Mouse (Mus musculus) heart, embryonic 10.5 days (tissue): ENCODE results near the gene Bbip1. TPM values are rescaled to one million over a fixed set of nuclear protein-coding genes. Genes with fewer than 3 reads are reported as not detected.
"Not testable (repeated sequence)": the region's sequence is repeated elsewhere in the genome, so short reads cannot be mapped to it uniquely, and the experiment has no call there.

Source experiments
- DNase-seq: peaks from one replicate; pipeline ENCODE4 v3.0.0-alpha.2; 2017; ENCODE audit warnings: low spot score
- H3K27ac ChIP-seq: fragments of 300-500 bp; sonication (generic); 2 replicates; pipeline ENCODE4 v1.5.1; 2016; ENCODE audit warnings: mild to moderate bottlenecking
- H3K27me3 ChIP-seq: fragments of 300-500 bp; sonication (generic); 2 replicates; pipeline ENCODE4 v1.6.1; 2016; ENCODE audit warnings: mild to moderate bottlenecking; ENCODE audit not compliant: poor library complexity, insufficient read depth, severe bottlenecking
- H3K36me3 ChIP-seq: fragments of 300-500 bp; sonication (generic); 2 replicates; pipeline ENCODE4 v1.6.1; 2016; ENCODE audit warnings: mild to moderate bottlenecking, moderate library complexity
- H3K4me1 ChIP-seq: fragments of 300-500 bp; sonication (generic); 2 replicates; pipeline ENCODE4 v1.6.1; 2016; ENCODE audit warnings: mild to moderate bottlenecking
- H3K4me3 ChIP-seq: fragments of 300-500 bp; sonication (generic); 2 replicates; pipeline ENCODE4 v1.5.1; 2016; ENCODE audit warnings: mild to moderate bottlenecking, moderate library complexity
- H3K9me3 ChIP-seq: fragments of 300-500 bp; sonication (generic); 2 replicates; pipeline ENCODE4 v1.6.1; 2016; ENCODE audit warnings: mild to moderate bottlenecking, moderate library complexity
- WGBS: fragments of 180-500 bp; shearing (Covaris S2); methylation state at CpG from one replicate; pipeline ENCODE4 v1.1.7; 2016; 5-methylcytosine and 5-hydroxymethylcytosine counted together
- polyA plus RNA-seq: library from polyadenylated mRNA; unstranded; fragments of >200 nt; fragmentation: Nextera tagmentation; extraction: Ambion mirVana; gene quantifications from 2 replicates; pipeline ENCODE4 v1.2.1, GENCODE M21; 2016

Gene Bbip1
- polyA plus RNA-seq, 1 experiment from 2014 or later: 63.5 TPM

- Histone ChIP-seq H3K36me3 (0 out of 2 replicates have a peak, but pooled peaks cover 3% of the 10 kb centered on the region), H3K4me3 (no peak overlapping the region), H3K9me3 (no peaks in the 10 kb centered on the region), H3K27ac (no peak overlapping the region), H3K27me3 (no peaks in the 10 kb centered on the region), H3K4me1 (no peaks in the 10 kb centered on the region)
- WGBS: 89% methylated on average over 2 of the region's 2 CpGs
- DNase-seq: no peak
Observed at GRCm38 (mm10) chr19:53957513-53957912, 13.1 kb upstream of the Bbip1 start.

DNA sequence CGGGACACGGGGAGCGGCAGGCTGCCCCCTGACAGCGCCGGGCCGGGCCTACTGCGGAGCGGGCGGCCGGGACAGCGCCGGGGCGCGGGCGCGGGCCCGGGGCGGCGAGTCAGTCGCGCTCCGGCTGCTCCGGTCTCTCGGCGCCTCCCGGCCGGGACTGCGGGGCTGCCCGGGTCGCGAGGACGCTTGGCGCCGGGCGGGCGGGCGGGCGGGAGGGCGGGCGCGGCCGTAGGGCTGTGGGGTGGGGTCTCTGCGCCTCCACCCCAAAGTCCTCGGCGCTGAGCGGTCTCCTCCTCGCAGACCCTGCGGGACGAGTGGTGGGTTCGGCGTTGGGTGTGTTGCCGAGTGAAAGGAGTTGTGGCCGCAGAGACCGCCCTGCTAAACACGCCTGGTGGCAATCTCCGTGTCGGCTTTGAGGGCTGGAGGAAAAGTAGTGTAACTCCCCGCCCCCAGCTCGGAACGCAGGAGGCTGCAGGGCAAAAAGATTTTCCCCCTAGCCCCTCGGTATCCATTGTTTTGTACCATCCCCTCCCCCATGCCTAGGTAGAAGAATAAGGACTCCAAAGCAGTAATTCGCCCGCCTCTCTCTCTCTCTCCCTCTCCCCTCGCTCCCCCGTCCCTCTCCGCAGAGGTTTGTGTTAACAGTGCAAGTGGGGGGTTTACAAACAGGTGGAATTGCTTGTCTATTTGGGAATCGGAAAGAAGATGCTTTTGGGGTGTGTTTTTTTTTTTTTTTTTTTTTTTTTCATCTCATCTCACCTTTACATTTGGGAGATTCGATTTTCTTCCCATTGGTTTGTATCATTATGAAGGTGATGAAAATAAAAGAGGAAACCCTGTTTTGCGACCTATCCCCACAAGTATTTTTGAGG is 980 bp upstream of the Bbip1 start:
- Histone ChIP-seq H3K27me3 (no peaks in the 10 kb centered on the region), H3K4me1 (peaks cover 10% of the 10 kb centered on the region; the same call in 1 of the 2 replicates), H3K9me3 (no peaks in the 10 kb centered on the region), H3K36me3 (no peaks in the 10 kb centered on the region), H3K27ac (peak overlapping the region; percentile 98), H3K4me3 (peak overlapping the region; percentile 96)
- DNase-seq: peak; percentile 90
- WGBS: 1% methylated on average over 54 of the region's 69 CpGs

GRCm38 (mm10) chr19:53944786-53945169 is 351 bp upstream of the Bbip1 start:
- H3K27ac ChIP-seq: peak overlapping the region; percentile 98
- H3K4me3 ChIP-seq: peak overlapping the region; percentile 96
- DNase-seq: no peak
- H3K27me3 ChIP-seq: no peaks in the 10 kb centered on the region
- no peaks in the 10 kb centered on the region for H3K36me3 ChIP-seq
- no peaks in the 10 kb centered on the region for H3K9me3 ChIP-seq
- WGBS: 1% methylated on average over 35 of the region's 47 CpGs
- peaks cover 10% of the 10 kb centered on the region; the same call in 1 of the 2 replicates for H3K4me1 ChIP-seq

DNA sequence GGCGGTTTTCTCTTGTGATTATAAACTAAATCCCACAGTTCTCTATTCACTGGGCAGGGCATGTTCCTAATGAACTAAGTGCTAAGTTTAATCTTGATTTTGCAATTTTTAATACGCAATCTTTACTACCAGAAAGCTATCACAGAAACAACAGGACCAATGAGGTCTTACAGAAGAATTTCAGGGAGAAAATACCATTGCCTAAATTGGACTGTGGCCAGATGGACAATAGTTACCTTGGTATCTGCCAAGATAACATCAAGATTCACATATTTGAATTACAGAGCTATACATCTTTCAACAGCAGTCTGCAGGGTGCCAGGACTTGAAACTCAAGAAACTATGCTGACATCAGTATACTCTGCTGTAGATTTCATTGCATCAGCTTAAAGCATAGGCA is 2.1 kb downstream of the Bbip1 start:
- Histone ChIP-seq H3K4me1 (peaks cover 8% of the 10 kb centered on the region; the same call in 1 of the 2 replicates), H3K9me3 (no peaks in the 10 kb centered on the region), H3K27ac (0 out of 2 replicates have a peak overlapping the region, but pooled peaks have one; percentile 13), H3K4me3 (no peak overlapping the region), H3K36me3 (peaks cover 11% of the 10 kb centered on the region; the same call in 1 of the 2 replicates), H3K27me3 (no peaks in the 10 kb centered on the region)
- 92% methylated on average over 2 of the region's 2 CpGs for WGBS
- DNase-seq: no peak

DNA sequence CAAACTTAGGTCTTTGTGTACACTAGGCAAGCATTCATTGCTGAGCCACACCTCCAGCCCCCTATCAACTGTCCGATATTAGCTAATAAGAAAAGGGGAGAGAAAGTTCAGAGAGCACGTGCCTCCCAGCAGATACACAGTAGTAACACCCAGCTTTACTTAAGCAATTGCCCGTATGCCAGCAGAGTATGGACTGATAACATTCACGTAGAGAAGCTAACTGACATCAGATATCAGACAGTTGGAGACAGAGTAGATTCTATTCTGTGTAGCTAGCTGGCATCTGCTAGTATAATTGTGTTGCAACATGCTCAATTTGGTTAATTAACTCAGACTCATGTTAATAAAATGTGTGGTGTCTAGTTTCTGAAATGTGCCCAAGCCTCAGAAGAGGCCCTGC is 3.3 kb downstream of the Bbip1 start:
- 79% methylated on average over 4 of the region's 4 CpGs for WGBS
- DNase-seq: no peak
- Histone ChIP-seq H3K4me3 (no peak overlapping the region), H3K27me3 (no peaks in the 10 kb centered on the region), H3K27ac (no peak overlapping the region), H3K4me1 (peaks cover 5% of the 10 kb centered on the region; the same call in 1 of the 2 replicates), H3K36me3 (peaks cover 11% of the 10 kb centered on the region; the same call in 1 of the 2 replicates), H3K9me3 (no peaks in the 10 kb centered on the region)

- H3K4me1 ChIP-seq: peaks cover 5% of the 10 kb centered on the region; the same call in 1 of the 2 replicates
- no peak overlapping the region for H3K4me3 ChIP-seq
- H3K27ac ChIP-seq: no peak overlapping the region
- H3K36me3 ChIP-seq: peaks cover 15% of the 10 kb centered on the region; the same call in 1 of the 2 replicates
- no peak for DNase-seq
- H3K27me3 ChIP-seq: no peaks in the 10 kb centered on the region
- H3K9me3 ChIP-seq: no peaks in the 10 kb centered on the region
- 51% methylated on average over 4 of the region's 4 CpGs for WGBS
Observed at GRCm38 (mm10) chr19:53939467-53939866, 5.0 kb downstream of the Bbip1 start.

- no peaks in the 10 kb centered on the region for H3K9me3 ChIP-seq
- no peak overlapping the region for H3K4me3 ChIP-seq
- no peak for DNase-seq
- peaks cover 42% of the 10 kb centered on the region for H3K36me3 ChIP-seq
- no peaks in the 10 kb centered on the region for H3K27me3 ChIP-seq
- H3K4me1 ChIP-seq: no peaks in the 10 kb centered on the region
- no peak overlapping the region for H3K27ac ChIP-seq
Observed at GRCm38 (mm10) chr19:53934046-53934445, 10.4 kb downstream of the Bbip1 start.

GRCm38 (mm10) chr19:53933050-53933449 is 11.4 kb downstream of the Bbip1 start:
- Histone ChIP-seq H3K4me3 (no peak overlapping the region), H3K27ac (no peak overlapping the region), H3K9me3 (no peaks in the 10 kb centered on the region), H3K36me3 (peaks cover 38% of the 10 kb centered on the region), H3K27me3 (no peaks in the 10 kb centered on the region), H3K4me1 (no peaks in the 10 kb centered on the region)
- no peak for DNase-seq

DNA sequence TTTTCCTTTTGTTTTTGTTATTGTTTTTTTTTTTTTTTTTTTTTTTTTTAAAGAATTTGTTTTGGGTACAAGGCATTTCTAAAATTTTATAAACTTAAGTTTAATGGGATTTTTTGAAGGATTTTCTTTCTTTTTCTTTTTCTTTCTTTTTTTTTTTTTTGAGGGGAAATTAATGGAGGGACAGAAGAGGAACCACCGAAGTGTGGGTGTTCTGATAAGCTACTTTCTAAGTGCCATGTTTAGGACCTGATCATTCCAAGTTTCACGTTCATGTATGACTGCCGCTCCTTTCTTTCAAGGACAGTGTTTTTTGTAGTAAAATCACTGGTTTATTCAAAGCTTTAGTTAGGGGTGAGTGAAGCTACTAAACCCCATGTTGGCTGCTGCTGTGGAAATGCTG is 15.2 kb downstream of the Bbip1 start:
- H3K36me3 ChIP-seq: peaks cover 36% of the 10 kb centered on the region
- WGBS: 89% methylated on average over 3 of the region's 3 CpGs
- no peak overlapping the region for H3K27ac ChIP-seq
- H3K4me1 ChIP-seq: no peaks in the 10 kb centered on the region
- DNase-seq: no peak
- no peak overlapping the region for H3K4me3 ChIP-seq
- H3K27me3 ChIP-seq: no peaks in the 10 kb centered on the region
- no peaks in the 10 kb centered on the region for H3K9me3 ChIP-seq

DNA sequence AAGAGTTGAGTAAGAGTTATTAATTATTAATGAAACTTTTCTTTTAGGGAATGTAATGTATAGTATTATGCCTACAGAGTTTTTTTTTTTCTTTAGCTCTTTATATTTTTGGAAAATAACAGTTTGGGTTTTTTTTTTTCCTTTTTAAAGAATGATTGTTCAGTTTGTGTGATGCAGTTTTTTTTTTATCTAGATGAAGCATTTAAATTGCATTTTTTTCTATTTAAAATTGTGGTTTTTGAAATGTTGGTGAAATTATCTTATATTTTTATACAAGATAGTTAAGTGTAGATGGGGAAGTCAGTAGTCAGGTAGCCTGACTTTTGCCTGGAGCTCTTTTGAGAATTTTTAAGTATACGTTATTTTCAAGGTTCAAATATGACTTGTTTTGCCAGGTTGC is 17.7 kb downstream of the Bbip1 start:
- peaks cover 47% of the 10 kb centered on the region for H3K36me3 ChIP-seq
- H3K27me3 ChIP-seq: no peaks in the 10 kb centered on the region
- H3K27ac ChIP-seq: no peak overlapping the region
- DNase-seq: no peak
- H3K4me3 ChIP-seq: no peak overlapping the region
- H3K9me3 ChIP-seq: no peaks in the 10 kb centered on the region
- no peaks in the 10 kb centered on the region for H3K4me1 ChIP-seq
- WGBS: 84% methylated on average over 1 of the region's 1 CpGs

DNA sequence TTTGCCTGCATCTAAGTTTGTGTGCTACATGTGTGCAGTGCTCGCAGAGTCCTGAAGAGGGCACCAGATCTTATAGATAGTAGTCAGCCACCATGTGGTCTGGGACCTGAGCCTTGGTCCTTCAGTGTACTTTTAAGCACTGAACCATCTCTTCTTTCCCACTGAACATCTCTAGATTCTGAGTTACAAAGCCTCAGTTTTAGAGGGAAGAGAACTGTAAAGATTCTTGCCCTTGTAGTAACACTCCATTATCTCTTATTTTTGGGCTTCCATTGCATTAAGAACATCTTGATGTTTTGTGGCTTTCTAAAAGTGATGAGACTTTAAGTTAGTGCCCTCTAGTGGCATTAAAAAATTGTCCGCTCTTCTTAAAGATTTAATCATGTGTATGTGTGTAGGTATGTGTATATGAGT is 19.1 kb downstream of the Bbip1 start:
- Histone ChIP-seq H3K4me1 (no peaks in the 10 kb centered on the region), H3K27me3 (no peaks in the 10 kb centered on the region), H3K4me3 (no peak overlapping the region), H3K9me3 (no peaks in the 10 kb centered on the region), H3K27ac (no peak overlapping the region), H3K36me3 (peaks cover 46% of the 10 kb centered on the region)
- DNase-seq: no peak
- WGBS: 86% methylated on average over 2 of the region's 2 CpGs

DNA sequence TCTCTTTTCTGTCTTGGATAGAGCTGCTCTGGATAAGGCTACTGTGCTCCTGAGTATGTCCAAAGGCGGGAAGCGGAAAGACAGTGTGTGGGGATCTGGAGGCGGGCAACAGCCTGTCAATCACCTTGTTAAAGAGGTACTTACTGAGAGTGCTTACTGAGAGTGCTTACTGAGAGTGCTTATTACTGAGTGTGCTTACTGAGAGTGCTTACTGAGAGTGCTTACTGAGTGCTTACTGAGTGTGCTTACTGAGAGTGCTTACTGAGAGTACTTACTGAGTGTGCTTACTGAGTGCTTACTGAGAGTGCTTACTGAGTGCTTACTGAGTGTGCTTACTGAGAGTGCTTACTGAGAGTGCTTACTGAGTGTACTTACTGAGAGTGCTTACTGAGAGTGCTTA is 22.4 kb downstream of the Bbip1 start:
- WGBS: 83% methylated on average over 3 of the region's 3 CpGs
- peaks cover 61% of the 10 kb centered on the region for H3K36me3 ChIP-seq
- H3K27me3 ChIP-seq, DNase-seq, H3K4me3 ChIP-seq, H3K4me1 ChIP-seq, H3K9me3 ChIP-seq, H3K27ac ChIP-seq: not testable (repeated sequence)

GRCm38 (mm10) chr19:53919541-53919940 is 24.9 kb downstream of the Bbip1 start:
- Histone ChIP-seq H3K4me3 (no peak overlapping the region), H3K27ac (no peak overlapping the region), H3K36me3 (peaks cover 76% of the 10 kb centered on the region), H3K27me3 (no peaks in the 10 kb centered on the region), H3K4me1 (no peaks in the 10 kb centered on the region), H3K9me3 (no peaks in the 10 kb centered on the region)
- 88% methylated on average over 10 of the region's 10 CpGs for WGBS
- no peak for DNase-seq
